Mouse (Mus musculus): ENCODE data around the gene Clcn5. TPM values are rescaled to one million over a fixed set of nuclear protein-coding genes. Genes with fewer than 3 reads are reported as not detected.

Clcn5 gene
- polyA plus RNA-seq, 1 experiment, result 14.8 TPM

- H3K27me3 ChIP-seq (ENCODE audit: control insufficient read depth, insufficient read depth, insufficient read length), result no peaks in the 10 kb centered on the region
- no peak for TF ChIP-seq MYOD1 (IDR thresholded peaks at IDR 0.05; ENCODE audit: control insufficient read depth, insufficient read length, low read depth)
- no peak for TF ChIP-seq USF1 (IDR thresholded peaks at IDR 0.05; ENCODE audit: low read depth)
- no peak for TF ChIP-seq CTCF (IDR thresholded peaks at IDR 0.05; ENCODE audit: control insufficient read depth, insufficient read depth, insufficient read length)
- TF ChIP-seq FOSL1 (IDR thresholded peaks at IDR 0.05; ENCODE audit: insufficient read depth, low read length, poor library complexity, severe bottlenecking), result no peak
- no peak for TF ChIP-seq MAX (IDR thresholded peaks at IDR 0.05)
- TF ChIP-seq MYOG (IDR thresholded peaks at IDR 0.05; ENCODE audit: control insufficient read depth, extremely low read depth, insufficient read length), result no peak
- H3K4me3 ChIP-seq (ENCODE audit: insufficient read depth, poor library complexity, severe bottlenecking), result no peak overlapping the region
- H3K79me2 ChIP-seq (ENCODE audit: control insufficient read depth, insufficient read depth), result peaks cover 71% of the 10 kb centered on the region
- no peak overlapping the region for H3ac ChIP-seq (ENCODE audit: control insufficient read depth, insufficient read length, low read depth)
- peaks cover 18% of the 10 kb centered on the region for H3K79me3 ChIP-seq (ENCODE audit: low read depth)
- peaks cover 6% of the 10 kb centered on the region for H3K36me3 ChIP-seq (ENCODE audit: control insufficient read depth, insufficient read depth)
Observed at GRCm38 (mm10) chrX:7315115-7315514, 4.0 kb downstream of the Clcn5 start.

- Histone ChIP-seq H3K79me2 (ENCODE audit: control insufficient read depth, insufficient read depth) (peaks cover 75% of the 10 kb centered on the region), H3K27me3 (ENCODE audit: control insufficient read depth, insufficient read depth, insufficient read length) (no peaks in the 10 kb centered on the region), H3K79me3 (ENCODE audit: low read depth) (peaks cover 21% of the 10 kb centered on the region), H3K4me3 (ENCODE audit: insufficient read depth, poor library complexity, severe bottlenecking) (no peak overlapping the region), H3K36me3 (ENCODE audit: control insufficient read depth, insufficient read depth) (peaks cover 9% of the 10 kb centered on the region), H3ac (ENCODE audit: control insufficient read depth, insufficient read length, low read depth) (no peak overlapping the region)
- TF ChIP-seq MYOG (IDR thresholded peaks at IDR 0.05; ENCODE audit: control insufficient read depth, extremely low read depth, insufficient read length) (no peak), CTCF (IDR thresholded peaks at IDR 0.05; ENCODE audit: control insufficient read depth, insufficient read depth, insufficient read length) (no peak)
Observed at GRCm38 (mm10) chrX:7314645-7315044, 4.5 kb downstream of the Clcn5 start.

GRCm38 (mm10) chrX:7308242-7308641 is 10.9 kb downstream of the Clcn5 start:
- no peaks in the 10 kb centered on the region for H3K27me3 ChIP-seq (ENCODE audit: control insufficient read depth, insufficient read depth, insufficient read length)
- TF ChIP-seq CTCF (IDR thresholded peaks at IDR 0.05; ENCODE audit: control insufficient read depth, insufficient read depth, insufficient read length) (no peak), MAX (IDR thresholded peaks at IDR 0.05) (peak; percentile 48), CEBPB (IDR thresholded peaks at IDR 0.05; ENCODE audit: low read depth) (no peak), FOSL1 (IDR thresholded peaks at IDR 0.05; ENCODE audit: insufficient read depth, low read length, poor library complexity, severe bottlenecking) (no peak), USF1 (IDR thresholded peaks at IDR 0.05; ENCODE audit: low read depth) (peak; percentile 11), MYOG (IDR thresholded peaks at IDR 0.05; ENCODE audit: control insufficient read depth, extremely low read depth, insufficient read length) (no peak), MYOD1 (IDR thresholded peaks at IDR 0.05; ENCODE audit: control insufficient read depth, insufficient read length, low read depth) (peak; percentile 5)
- H3ac ChIP-seq (ENCODE audit: control insufficient read depth, insufficient read length, low read depth), result no peak overlapping the region
- H3K79me2 ChIP-seq (ENCODE audit: control insufficient read depth, insufficient read depth), result peaks cover 59% of the 10 kb centered on the region
- H3K36me3 ChIP-seq (ENCODE audit: control insufficient read depth, insufficient read depth), result peaks cover 10% of the 10 kb centered on the region
- no peak overlapping the region for H3K4me3 ChIP-seq (ENCODE audit: insufficient read depth, poor library complexity, severe bottlenecking)
- H3K79me3 ChIP-seq (ENCODE audit: low read depth), result peaks cover 17% of the 10 kb centered on the region

DNA sequence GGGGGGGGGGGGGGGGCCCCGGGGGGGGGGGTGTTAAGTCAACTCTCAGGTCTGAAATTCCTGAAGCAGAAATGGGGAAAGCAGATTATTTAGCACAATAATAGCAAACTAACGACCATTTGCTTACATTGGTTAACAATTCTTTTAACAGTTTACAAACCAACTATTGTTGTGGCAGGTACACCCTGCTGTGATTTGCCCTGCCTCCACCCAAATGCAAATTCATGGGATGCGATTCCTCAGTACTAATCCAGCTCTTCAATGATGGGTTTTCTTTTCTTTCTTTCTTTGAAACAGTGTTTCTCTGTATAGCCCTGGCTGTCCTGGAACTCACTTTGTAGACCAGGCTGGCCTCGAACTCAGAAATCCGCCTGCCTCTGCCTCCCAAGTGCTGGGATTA is 12.3 kb downstream of the Clcn5 start:
- H3K27me3 ChIP-seq (ENCODE audit: control insufficient read depth, insufficient read depth, insufficient read length), result no peaks in the 10 kb centered on the region
- no peak overlapping the region for H3K4me3 ChIP-seq (ENCODE audit: insufficient read depth, poor library complexity, severe bottlenecking)
- TF ChIP-seq MAX (IDR thresholded peaks at IDR 0.05), result no peak
- TF ChIP-seq CTCF (IDR thresholded peaks at IDR 0.05; ENCODE audit: control insufficient read depth, insufficient read depth, insufficient read length), result no peak
- TF ChIP-seq FOSL1 (IDR thresholded peaks at IDR 0.05; ENCODE audit: insufficient read depth, low read length, poor library complexity, severe bottlenecking), result no peak
- no peak for TF ChIP-seq MYOG (IDR thresholded peaks at IDR 0.05; ENCODE audit: control insufficient read depth, extremely low read depth, insufficient read length)
- no peak for TF ChIP-seq MYOD1 (IDR thresholded peaks at IDR 0.05; ENCODE audit: control insufficient read depth, insufficient read length, low read depth)
- peaks cover 18% of the 10 kb centered on the region for H3K79me3 ChIP-seq (ENCODE audit: low read depth)
- peaks cover 10% of the 10 kb centered on the region for H3K36me3 ChIP-seq (ENCODE audit: control insufficient read depth, insufficient read depth)
- H3K79me2 ChIP-seq (ENCODE audit: control insufficient read depth, insufficient read depth), result peaks cover 59% of the 10 kb centered on the region
- no peak overlapping the region for H3ac ChIP-seq (ENCODE audit: control insufficient read depth, insufficient read length, low read depth)

GRCm38 (mm10) chrX:7292981-7293380 is 26.2 kb downstream of the Clcn5 start:
- peaks cover 11% of the 10 kb centered on the region for H3K36me3 ChIP-seq (ENCODE audit: control insufficient read depth, insufficient read depth)
- H3ac ChIP-seq (ENCODE audit: control insufficient read depth, insufficient read length, low read depth), result no peak overlapping the region
- H3K79me2 ChIP-seq (ENCODE audit: control insufficient read depth, insufficient read depth), result peaks cover 29% of the 10 kb centered on the region
- H3K27me3 ChIP-seq (ENCODE audit: control insufficient read depth, insufficient read depth, insufficient read length), result no peaks in the 10 kb centered on the region
- peaks cover 10% of the 10 kb centered on the region for H3K79me3 ChIP-seq (ENCODE audit: low read depth)
- TF ChIP-seq MYOG (IDR thresholded peaks at IDR 0.05; ENCODE audit: control insufficient read depth, extremely low read depth, insufficient read length) (no peak), CTCF (IDR thresholded peaks at IDR 0.05; ENCODE audit: control insufficient read depth, insufficient read depth, insufficient read length) (no peak), USF1 (IDR thresholded peaks at IDR 0.05; ENCODE audit: low read depth) (no peak), FOSL1 (IDR thresholded peaks at IDR 0.05; ENCODE audit: insufficient read depth, low read length, poor library complexity, severe bottlenecking) (no peak), MAX (IDR thresholded peaks at IDR 0.05) (no peak), MYOD1 (IDR thresholded peaks at IDR 0.05; ENCODE audit: control insufficient read depth, insufficient read length, low read depth) (no peak), CEBPB (IDR thresholded peaks at IDR 0.05; ENCODE audit: low read depth) (no peak)
- H3K4me3 ChIP-seq (ENCODE audit: insufficient read depth, poor library complexity, severe bottlenecking), result no peak overlapping the region

GRCm38 (mm10) chrX:7292151-7292768 is 26.9 kb downstream of the Clcn5 start:
- H3K79me3 ChIP-seq (ENCODE audit: low read depth), result peaks cover 10% of the 10 kb centered on the region
- H3K79me2 ChIP-seq (ENCODE audit: control insufficient read depth, insufficient read depth), result peaks cover 29% of the 10 kb centered on the region
- TF ChIP-seq MYOD1 (IDR thresholded peaks at IDR 0.05; ENCODE audit: control insufficient read depth, insufficient read length, low read depth) (peak; percentile 94), USF1 (IDR thresholded peaks at IDR 0.05; ENCODE audit: low read depth) (peak; percentile 16), MAX (IDR thresholded peaks at IDR 0.05) (no peak), CEBPB (IDR thresholded peaks at IDR 0.05; ENCODE audit: low read depth) (peak; percentile 46), MYOG (IDR thresholded peaks at IDR 0.05; ENCODE audit: control insufficient read depth, extremely low read depth, insufficient read length) (no peak), FOSL1 (IDR thresholded peaks at IDR 0.05; ENCODE audit: insufficient read depth, low read length, poor library complexity, severe bottlenecking) (no peak), CTCF (IDR thresholded peaks at IDR 0.05; ENCODE audit: control insufficient read depth, insufficient read depth, insufficient read length) (no peak)

More at GRCm38 (mm10) chrX:7292151-7292768, 26.9 kb downstream of the Clcn5 start:
- Histone ChIP-seq H3ac (ENCODE audit: control insufficient read depth, insufficient read length, low read depth) (no peak overlapping the region), H3K36me3 (ENCODE audit: control insufficient read depth, insufficient read depth) (peaks cover 6% of the 10 kb centered on the region), H3K4me3 (ENCODE audit: insufficient read depth, poor library complexity, severe bottlenecking) (peak overlapping the region; percentile 6), H3K27me3 (ENCODE audit: control insufficient read depth, insufficient read depth, insufficient read length) (no peaks in the 10 kb centered on the region)

All from C2C12 (cell line).